Mouse (Mus musculus): ENCODE measurements around the gene Wdr38.
A peak's percentile ranks its signal among the peaks of the same experiment; 100 is the strongest.

The Wdr38 gene

GRCm38 (mm10) chr2:38997386-38998374 is at the start of gene Wdr38:
Gene Wdr38, plus strand, starts transcription at chr2:38997476.
- peak; percentile 91 for DNase-seq (ENCODE audit: low read depth, low spot score)

- DNase-seq (ENCODE audit: low read depth, low spot score): no peak
These were observed 49.7 kb upstream of the Wdr38 start for GRCm38 (mm10) chr2:38947566-38947965.

GRCm38 (mm10) chr2:38950281-38950719 is 47.0 kb upstream of the Wdr38 start:
- DNase-seq (ENCODE audit: low read depth, low spot score): no peak

GRCm38 (mm10) chr2:38953152-38953883 is 44.0 kb upstream of the Wdr38 start:
- DNase-seq (ENCODE audit: low read depth, low spot score): no peak

GRCm38 (mm10) chr2:38956062-38956461 is 41.2 kb upstream of the Wdr38 start:
- no peak for DNase-seq (ENCODE audit: low read depth, low spot score)

GRCm38 (mm10) chr2:38957671-38958223 is 39.5 kb upstream of the Wdr38 start:
- no peak for DNase-seq (ENCODE audit: low read depth, low spot score)

GRCm38 (mm10) chr2:38964198-38964597 is 33.1 kb upstream of the Wdr38 start:
- no peak for DNase-seq (ENCODE audit: low read depth, low spot score)

- DNase-seq (ENCODE audit: low read depth, low spot score): no peak
These were observed 27.6 kb upstream of the Wdr38 start for GRCm38 (mm10) chr2:38969650-38970049.

GRCm38 (mm10) chr2:38970057-38970456 is 27.2 kb upstream of the Wdr38 start:
- DNase-seq (ENCODE audit: low read depth, low spot score): no peak

GRCm38 (mm10) chr2:38973223-38973622 is 24.1 kb upstream of the Wdr38 start:
- DNase-seq (ENCODE audit: low read depth, low spot score): peak; percentile 41

- DNase-seq (ENCODE audit: low read depth, low spot score): no peak
These were observed 23.6 kb upstream of the Wdr38 start for GRCm38 (mm10) chr2:38973701-38974100.

- no peak for DNase-seq (ENCODE audit: low read depth, low spot score)
These were observed 23.1 kb upstream of the Wdr38 start for GRCm38 (mm10) chr2:38974171-38974570.

GRCm38 (mm10) chr2:38975181-38975580 is 22.1 kb upstream of the Wdr38 start:
- peak; percentile 32 for DNase-seq (ENCODE audit: low read depth, low spot score)

GRCm38 (mm10) chr2:38975941-38976805 is 21.1 kb upstream of the Wdr38 start:
- peak; percentile 20 for DNase-seq (ENCODE audit: low read depth, low spot score)

GRCm38 (mm10) chr2:38977837-38978236 is 19.4 kb upstream of the Wdr38 start:
- DNase-seq (ENCODE audit: low read depth, low spot score): no peak

GRCm38 (mm10) chr2:38983456-38983855 is 13.8 kb upstream of the Wdr38 start:
- DNase-seq (ENCODE audit: low read depth, low spot score): peak; percentile 64

- no peak for DNase-seq (ENCODE audit: low read depth, low spot score)
These were observed 10.7 kb upstream of the Wdr38 start for GRCm38 (mm10) chr2:38986580-38986979.

- no peak for DNase-seq (ENCODE audit: low read depth, low spot score)
These were observed 9.9 kb upstream of the Wdr38 start for GRCm38 (mm10) chr2:38987371-38987770.

GRCm38 (mm10) chr2:38987803-38988510 is 9.3 kb upstream of the Wdr38 start:
- DNase-seq (ENCODE audit: low read depth, low spot score): no peak

GRCm38 (mm10) chr2:38988929-38989328 is 8.3 kb upstream of the Wdr38 start:
- DNase-seq (ENCODE audit: low read depth, low spot score): no peak

GRCm38 (mm10) chr2:38992004-38992403 is 5.3 kb upstream of the Wdr38 start:
- DNase-seq (ENCODE audit: low read depth, low spot score): no peak
